Mouse (Mus musculus) gastrocnemius, postnatal 14 days (tissue): ENCODE measurements around the gene Cav1. TPM values are rescaled to one million over a fixed set of nuclear protein-coding genes. Genes with fewer than 3 reads are reported as not detected.

Experiments
- DNase-seq: peaks from one replicate; pipeline ENCODE4 v3.0.0; 2021; ENCODE audit warnings: mixed read lengths
- intact Hi-C: fragments of 180-260 bp; cut with DNase I; formaldehyde crosslinking; loops from one replicate; pipeline ENCODE4 v1.15.1; 2025; ENCODE audit warnings: low total_unique reads
- total RNA-seq, 2 experiments: library from RNA; stranded (reverse); gene quantifications; 2 replicates each; pipeline ENCODE4 v1.2.3; 2021

The Cav1 gene
- total RNA-seq, 2 experiments from 2014 or later, result 282 to 302 TPM

DNA sequence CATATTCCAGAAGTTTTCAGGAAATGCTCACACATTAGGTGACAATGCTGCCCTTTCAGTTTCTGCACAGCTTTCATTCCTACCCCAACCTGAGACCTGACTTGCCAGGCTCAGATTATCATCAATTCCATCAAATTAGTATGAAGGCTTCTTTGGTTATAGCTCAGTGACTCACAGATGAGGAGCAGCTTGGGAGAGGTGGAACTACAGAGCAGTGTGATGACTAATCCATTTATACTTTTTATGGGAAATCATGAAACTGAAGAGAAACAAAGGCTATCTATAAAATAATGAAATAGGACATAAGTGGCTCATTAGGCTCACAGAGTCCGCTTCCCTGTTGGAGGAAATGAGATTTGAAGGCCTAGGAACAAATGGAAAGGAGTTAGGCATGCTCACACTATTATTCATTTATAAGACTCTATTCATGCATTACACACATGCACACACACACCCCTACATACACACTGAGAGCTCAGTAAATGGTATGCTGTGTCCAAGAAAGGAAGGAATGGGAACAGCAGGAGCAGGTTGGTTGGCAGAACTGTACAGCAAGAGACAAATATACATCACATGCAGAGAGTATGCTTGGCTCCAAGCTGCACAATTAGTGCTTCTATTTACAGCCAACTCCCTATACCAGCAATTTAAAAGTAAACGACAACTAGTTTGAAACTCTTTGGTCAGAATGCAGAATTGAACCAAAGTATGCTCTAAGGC, 82.0 kb downstream of the Cav1 start:
- intact Hi-C loops, result no loop called here
- no peak for DNase-seq

Other genes with a start within 250 kb of the Cav1 start
- gene Tes, start 241.2 kb upstream of the Cav1 start, total RNA-seq, result 1 to 10 TPM; 2.7 to 2.8 TPM
- 10 to 100 TPM; 30.1 to 32.7 TPM for gene Cav2, start 25.1 kb upstream of the Cav1 start, total RNA-seq
- gene Met, start 157.5 kb downstream of the Cav1 start, total RNA-seq, result 10 to 100 TPM in 1 of 2 experiments, 1 to 10 TPM in 1; 7.5 to 10.9 TPM